Mouse (Mus musculus): Measurements from ENCODE around the gene Ndn. TPM values are rescaled to one million over a fixed set of nuclear protein-coding genes. Genes with fewer than 3 reads are reported as not detected.

The Ndn gene
- total RNA-seq (2021): 100 to 1,000 TPM; 137 to 166 TPM
- long read RNA-seq, experiment 1, transcript Ndn-201 (1 exons, 3,694 nt): major isoform, 513 of 515 reads
- long read RNA-seq, experiment 1, partial matches to known transcripts: 0 of 515 reads
- long read RNA-seq, experiment 1, other reads (novel, unspliced or antisense): 2 of 515 reads
- long read RNA-seq, experiment 2, transcript Ndn-201 (1 exons, 3,694 nt): major isoform, 379 of 379 reads
- long read RNA-seq, experiment 2, partial matches to known transcripts: 0 of 379 reads
- long read RNA-seq, experiment 2, other reads (novel, unspliced or antisense): 0 of 379 reads

GRCm38 (mm10) chr7:62346269-62346668 lies at the start of gene Ndn:
Ndn (plus strand) TSS chr7:62346569.
- DNase-seq (ENCODE audit: low spot score in 2 of 2): no peak
- intact Hi-C loops (cut with DNase I): no loop called here

- DNase-seq (ENCODE audit: low spot score in 2 of 2): no peak
- intact Hi-C loops (cut with DNase I): loop anchor here (10.0 kb wide), 1 partner anchor 68 kb away; no protein-coding TSS in a partner anchor
Measured at GRCm38 (mm10) chr7:62302451-62302850, 43.9 kb upstream of the Ndn start.

GRCm38 (mm10) chr7:62306896-62307614 lies 39.3 kb upstream of the Ndn start:
- intact Hi-C loops (cut with DNase I): loop anchor here (10.0 kb wide), 1 partner anchor 72 kb away; no protein-coding TSS in a partner anchor
- peak in 1 of 2 experiments; percentile 3 for DNase-seq (ENCODE audit: low spot score in 2 of 2)

DNA sequence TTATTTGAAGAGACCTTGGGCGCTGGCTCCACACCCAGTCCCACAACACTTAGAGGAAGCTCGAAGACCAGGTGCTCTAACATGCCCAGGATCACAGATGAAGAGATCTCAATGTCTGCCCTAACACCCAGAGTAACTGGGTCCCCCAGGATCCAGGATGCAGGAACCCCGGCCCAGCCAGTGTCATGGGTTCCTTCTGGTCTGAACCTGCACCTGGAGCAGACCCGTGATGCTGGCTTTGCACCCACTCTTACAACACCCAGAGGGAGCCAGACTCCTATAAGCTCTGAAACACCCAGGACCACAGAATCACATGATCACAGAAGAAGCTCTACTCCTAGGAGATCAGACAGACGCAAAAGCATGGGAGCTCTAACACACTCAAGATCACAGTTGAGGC lies 29.6 kb upstream of the Ndn start:
- intact Hi-C loops (cut with DNase I): no loop called here
- DNase-seq (ENCODE audit: low spot score in 2 of 2): no peak

- DNase-seq (ENCODE audit: low spot score in 2 of 2): no peak
- intact Hi-C loops (cut with DNase I): no loop called here
Measured at GRCm38 (mm10) chr7:62345411-62345810, 958 bp upstream of the Ndn start.

DNA sequence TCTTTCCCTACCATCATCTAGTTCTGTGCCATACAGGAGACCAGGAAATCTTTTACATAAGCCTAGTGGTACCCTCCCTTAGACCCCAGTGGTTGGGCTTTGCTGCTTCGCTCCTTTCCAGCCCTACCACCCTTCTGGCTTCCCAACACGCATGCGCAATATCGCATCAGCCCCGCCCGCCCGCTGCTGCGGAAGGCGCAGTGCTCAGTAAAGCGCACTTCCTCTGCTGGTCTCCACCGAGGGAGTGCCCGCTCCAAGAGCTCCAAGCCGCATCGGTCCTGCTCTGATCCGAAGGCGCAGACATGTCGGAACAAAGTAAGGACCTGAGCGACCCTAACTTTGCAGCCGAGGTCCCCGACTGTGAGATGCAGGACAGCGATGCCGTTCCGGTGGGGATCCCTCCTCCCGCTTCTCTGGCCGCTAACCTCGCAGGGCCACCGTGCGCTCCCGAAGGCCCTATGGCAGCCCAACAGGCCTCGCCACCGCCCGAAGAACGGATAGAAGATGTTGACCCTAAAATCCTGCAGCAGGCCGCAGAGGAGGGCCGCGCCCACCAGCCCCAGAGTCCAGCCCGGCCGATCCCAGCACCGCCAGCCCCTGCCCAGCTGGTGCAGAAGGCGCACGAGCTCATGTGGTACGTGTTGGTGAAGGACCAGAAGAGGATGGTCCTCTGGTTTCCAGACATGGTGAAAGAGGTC lies 1.9 kb downstream of the Ndn start:
- intact Hi-C loops (cut with DNase I): no loop called here
- DNase-seq (ENCODE audit: low spot score in 2 of 2): peak; percentile 67 to 83

DNA sequence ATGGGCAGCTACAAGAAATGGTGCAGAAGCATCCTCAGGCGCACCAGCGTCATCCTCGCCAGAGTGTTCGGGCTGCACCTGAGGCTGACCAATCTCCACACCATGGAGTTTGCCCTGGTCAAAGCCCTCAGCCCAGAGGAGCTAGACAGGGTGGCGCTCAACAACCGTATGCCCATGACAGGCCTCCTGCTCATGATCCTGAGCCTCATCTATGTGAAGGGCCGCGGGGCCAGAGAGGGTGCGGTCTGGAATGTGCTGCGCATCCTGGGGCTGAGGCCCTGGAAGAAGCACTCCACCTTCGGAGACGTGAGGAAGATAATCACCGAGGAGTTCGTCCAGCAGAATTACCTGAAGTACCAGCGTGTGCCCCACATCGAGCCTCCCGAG lies 2.4 kb downstream of the Ndn start:
- intact Hi-C loops (cut with DNase I): no loop called here
- peak in 1 of 2 experiments; percentile 0 for DNase-seq (ENCODE audit: low spot score in 2 of 2)

GRCm38 (mm10) chr7:62351266-62351665 lies 4.9 kb downstream of the Ndn start:
- intact Hi-C loops (cut with DNase I): no loop called here
- peak; percentile 1 to 2 for DNase-seq (ENCODE audit: low spot score in 2 of 2)

GRCm38 (mm10) chr7:62365039-62365636 lies 18.8 kb downstream of the Ndn start:
- no peak for DNase-seq (ENCODE audit: low spot score in 2 of 2)
- intact Hi-C loops (cut with DNase I): no loop called here

DNA sequence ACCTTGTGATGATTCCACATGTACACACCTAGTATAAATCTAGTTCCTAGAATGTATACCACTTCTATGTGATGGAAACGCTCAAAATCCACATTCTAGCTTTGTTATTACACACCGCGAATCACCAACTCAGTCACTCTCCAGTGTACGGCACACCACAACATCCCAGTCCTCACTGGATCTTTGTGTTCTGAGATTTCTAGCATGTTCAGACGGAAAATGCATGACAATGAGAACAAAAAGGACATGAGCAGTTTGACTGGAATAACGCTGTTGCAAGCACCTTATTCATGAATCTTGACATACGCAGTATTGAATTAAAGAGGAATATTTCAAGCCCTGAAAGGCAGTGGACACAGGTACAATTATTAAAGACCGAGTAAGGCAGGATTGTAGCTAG lies 20.4 kb downstream of the Ndn start:
- intact Hi-C loops (cut with DNase I): no loop called here

GRCm38 (mm10) chr7:62375658-62376057 lies 29.3 kb downstream of the Ndn start:
- intact Hi-C loops (cut with DNase I): no loop called here
- peak in 1 of 2 experiments; percentile 16 for DNase-seq (ENCODE audit: low spot score in 2 of 2)

More for the DNA sequence above, 20.4 kb downstream of the Ndn start:
- DNase-seq (ENCODE audit: low spot score in 2 of 2): no peak

- intact Hi-C loops (cut with DNase I): no loop called here
- peak; percentile 22 to 41 for DNase-seq (ENCODE audit: low spot score in 2 of 2)
Measured at GRCm38 (mm10) chr7:62376510-62377304, 30.3 kb downstream of the Ndn start, which contains the start of gene Magel2. Magel2 (plus strand) TSS chr7:62377010.

DNA sequence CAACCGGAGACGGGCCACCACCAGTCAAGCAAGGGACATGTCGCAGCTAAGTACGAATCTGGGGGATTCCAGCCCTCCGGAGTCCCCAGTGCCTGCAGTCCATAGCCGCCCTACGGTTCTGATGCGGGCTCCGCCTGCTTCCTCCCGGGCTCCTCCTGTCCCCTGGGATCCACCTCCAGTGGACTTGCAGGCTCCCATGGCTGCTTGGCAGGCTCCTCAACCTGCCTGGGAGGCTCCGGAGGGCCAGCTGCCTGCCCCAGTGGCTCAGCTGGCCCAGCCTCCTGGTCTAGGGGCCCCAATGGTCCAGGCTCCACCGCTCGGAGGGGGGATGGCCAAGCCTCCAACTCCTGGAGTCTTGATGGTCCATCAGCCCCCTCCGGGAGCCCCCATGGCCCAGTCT lies 30.9 kb downstream of the Ndn start:
- no peak for DNase-seq (ENCODE audit: low spot score in 2 of 2)
- intact Hi-C loops (cut with DNase I): no loop called here

DNA sequence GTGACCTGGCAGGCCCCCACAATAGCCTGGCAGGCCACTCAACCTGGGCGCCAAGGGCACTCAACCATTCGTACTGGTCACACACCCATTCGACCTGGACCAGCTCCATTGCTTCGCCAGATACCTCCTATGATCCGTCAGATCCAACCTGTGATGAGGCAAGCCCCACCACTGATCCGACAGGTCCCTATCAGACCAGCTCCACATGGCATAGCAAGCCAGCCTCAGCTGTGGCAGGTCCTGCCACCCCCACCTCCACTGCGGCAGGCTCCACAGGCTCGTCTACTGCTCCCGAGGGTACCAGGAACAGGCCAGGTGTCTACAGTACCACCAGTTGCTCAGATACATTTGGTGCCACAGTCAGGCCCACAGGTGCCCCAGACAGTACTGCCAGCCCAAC lies 32.2 kb downstream of the Ndn start:
- no peak for DNase-seq (ENCODE audit: low spot score in 2 of 2)
- intact Hi-C loops (cut with DNase I): no loop called here

- peak; percentile 35 to 45 for DNase-seq (ENCODE audit: low spot score in 2 of 2)
- intact Hi-C loops (cut with DNase I): loop anchor here (1.0 kb wide), 1 partner anchor 155 kb away; no protein-coding TSS in a partner anchor
Measured at GRCm38 (mm10) chr7:62382391-62382790, 36.0 kb downstream of the Ndn start.

DNA sequence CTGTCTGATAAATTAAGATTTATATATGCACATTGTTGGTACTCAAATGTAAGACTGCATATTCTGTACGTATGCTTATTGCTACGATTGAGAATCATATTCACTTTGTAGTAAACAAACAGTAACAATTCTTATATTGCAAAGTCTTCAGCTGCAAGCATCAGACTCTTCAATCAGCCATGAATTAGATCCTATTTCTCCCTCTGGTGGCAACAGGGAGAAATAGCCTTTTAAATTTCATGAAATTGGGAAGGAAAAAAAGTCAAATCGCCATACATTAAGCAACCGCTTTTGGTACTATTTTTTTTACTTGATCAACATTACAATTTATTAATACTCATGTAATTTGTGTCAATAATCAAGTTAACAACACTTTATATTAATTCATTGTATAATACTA lies 41.9 kb downstream of the Ndn start:
- intact Hi-C loops (cut with DNase I): no loop called here
- DNase-seq (ENCODE audit: low spot score in 2 of 2): no peak

DNA sequence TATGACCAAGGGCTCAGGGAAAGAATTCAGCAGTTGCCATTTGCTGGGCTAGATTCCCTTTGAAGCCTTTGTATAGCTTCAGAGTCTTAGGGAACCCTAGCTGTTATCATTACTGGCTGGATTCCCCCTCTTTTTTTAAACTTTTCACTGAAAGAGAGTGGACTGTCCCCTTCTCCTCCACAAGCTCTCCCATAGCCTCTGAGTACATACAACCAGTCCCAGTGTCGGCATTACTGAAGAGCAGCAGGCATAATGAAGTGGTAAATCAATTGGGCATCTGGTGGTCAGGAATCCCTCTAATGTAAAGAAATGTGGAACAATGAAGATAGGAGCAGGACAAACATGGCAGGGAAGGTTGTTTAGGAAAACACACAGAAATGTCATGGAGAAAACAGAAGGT lies 45.8 kb downstream of the Ndn start:
- DNase-seq (ENCODE audit: low spot score in 2 of 2): no peak
- intact Hi-C loops (cut with DNase I): no loop called here

All from left cerebral cortex, postnatal 14 days (tissue).